Mouse (Mus musculus) midbrain, embryonic 10.5 days (tissue): ENCODE measurements around the gene Myo7a. TPM values are rescaled to one million over a fixed set of nuclear protein-coding genes. Genes with fewer than 3 reads are reported as not detected.
A peak's percentile ranks its signal among the peaks of the same experiment; 100 is the strongest.

Source experiments
- DNase-seq: peaks from one replicate; pipeline ENCODE4 v3.0.0-alpha.2; 2017; ENCODE audit warnings: low spot score
- H3K27ac ChIP-seq: fragments of 300-500 bp; sonication (generic); replicated peaks from 2 replicates; pipeline ENCODE4 v1.5.1; 2016; ENCODE audit warnings: mild to moderate bottlenecking
- H3K27me3 ChIP-seq: fragments of 300-500 bp; sonication (generic); 2 replicates; pipeline ENCODE4 v1.6.1; 2016; ENCODE audit warnings: low read depth, mild to moderate bottlenecking; ENCODE audit not compliant: poor library complexity, severe bottlenecking
- H3K36me3 ChIP-seq: fragments of 300-500 bp; sonication (generic); 2 replicates; pipeline ENCODE4 v1.6.1; 2016; ENCODE audit warnings: mild to moderate bottlenecking, moderate library complexity
- H3K4me1 ChIP-seq: fragments of 300-500 bp; sonication (generic); 2 replicates; pipeline ENCODE4 v1.6.1; 2016
- H3K4me3 ChIP-seq: fragments of 300-500 bp; sonication (generic); 2 replicates; pipeline ENCODE4 v1.5.1; 2016; ENCODE audit warnings: mild to moderate bottlenecking, moderate library complexity
- H3K9me3 ChIP-seq: fragments of 300-500 bp; sonication (generic); replicated peaks from 2 replicates; pipeline ENCODE4 v1.6.1; 2016; ENCODE audit warnings: mild to moderate bottlenecking
- WGBS: fragments of 180-500 bp; shearing (Covaris S2); methylation state at CpG from one replicate; pipeline ENCODE4 v1.1.7; 2016; 5-methylcytosine and 5-hydroxymethylcytosine counted together
- polyA plus RNA-seq: library from polyadenylated mRNA; unstranded; fragments of >200 nt; fragmentation: Nextera tagmentation; extraction: Ambion mirVana; gene quantifications from 2 replicates; pipeline ENCODE4 v1.2.1, GENCODE M21; 2016

The Myo7a gene
- polyA plus RNA-seq, 1 experiment from 2014 or later = 17.7 TPM

- H3K27ac ChIP-seq = no peak overlapping the region
- no peaks in the 10 kb centered on the region for H3K9me3 ChIP-seq
- 83% methylated on average over 16 of the region's 16 CpGs for WGBS
Measured at GRCm38 (mm10) chr7:98108636-98109430, 10.5 kb downstream of the Myo7a start.

DNA sequence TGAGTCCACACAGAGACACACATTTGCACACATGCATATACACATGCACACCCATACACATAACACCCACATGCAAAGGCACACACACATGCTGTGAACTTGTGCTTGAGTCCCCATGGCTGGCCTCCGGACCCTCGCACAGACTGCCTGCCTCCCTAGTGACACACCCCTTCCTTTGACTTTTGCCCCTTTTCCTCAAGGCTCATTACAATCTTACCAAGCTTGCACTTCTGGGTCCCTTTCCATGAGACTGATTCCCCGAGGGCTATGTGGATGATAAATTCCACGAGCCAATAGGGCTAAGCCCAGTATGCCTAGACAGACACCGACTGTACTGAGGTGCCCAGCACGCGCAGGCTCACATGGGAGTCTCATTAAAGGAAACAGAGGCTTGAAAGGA lies 13.1 kb downstream of the Myo7a start:
- Histone ChIP-seq H3K36me3 (no peaks in the 10 kb centered on the region), H3K4me1 (peaks cover 27% of the 10 kb centered on the region), H3K27me3 (peaks cover 22% of the 10 kb centered on the region), H3K4me3 (no peak overlapping the region), H3K27ac (no peak overlapping the region), H3K9me3 (no peaks in the 10 kb centered on the region)
- whole genome bisulfite sequencing = 88% methylated on average over 7 of the region's 7 CpGs
- DNase-seq = no peak

More at GRCm38 (mm10) chr7:98108636-98109430, 10.5 kb downstream of the Myo7a start:
- no peak for DNase-seq
- H3K4me1 ChIP-seq = peaks cover 20% of the 10 kb centered on the region
- peaks cover 44% of the 10 kb centered on the region for H3K27me3 ChIP-seq
- H3K4me3 ChIP-seq = no peak overlapping the region
- H3K36me3 ChIP-seq = no peaks in the 10 kb centered on the region

- WGBS = 65% methylated on average over 16 of the region's 16 CpGs
- Histone ChIP-seq H3K4me3 (no peak overlapping the region), H3K4me1 (peaks cover 20% of the 10 kb centered on the region), H3K27ac (0 out of 2 replicates have a peak overlapping the region, but pooled peaks have one; percentile 17), H3K36me3 (no peaks in the 10 kb centered on the region), H3K27me3 (peaks cover 7% of the 10 kb centered on the region), H3K9me3 (no peaks in the 10 kb centered on the region)
- no peak for DNase-seq
Measured at GRCm38 (mm10) chr7:98104481-98105435, 14.6 kb downstream of the Myo7a start.

GRCm38 (mm10) chr7:98103942-98104292 lies 15.4 kb downstream of the Myo7a start:
- no peak overlapping the region for H3K4me3 ChIP-seq
- no peak for DNase-seq
- WGBS = 87% methylated on average over 5 of the region's 5 CpGs
- H3K27me3 ChIP-seq = no peaks in the 10 kb centered on the region
- H3K4me1 ChIP-seq = peaks cover 20% of the 10 kb centered on the region
- H3K36me3 ChIP-seq = no peaks in the 10 kb centered on the region
- H3K27ac ChIP-seq = peak overlapping the region; percentile 43; the same call in 1 of the 2 replicates
- H3K9me3 ChIP-seq = no peaks in the 10 kb centered on the region

GRCm38 (mm10) chr7:98103002-98103941 lies 16.1 kb downstream of the Myo7a start:
- peaks cover 20% of the 10 kb centered on the region for H3K4me1 ChIP-seq
- H3K27ac ChIP-seq = peak overlapping the region; percentile 89
- 19% methylated on average over 24 of the region's 26 CpGs for WGBS

DNA sequence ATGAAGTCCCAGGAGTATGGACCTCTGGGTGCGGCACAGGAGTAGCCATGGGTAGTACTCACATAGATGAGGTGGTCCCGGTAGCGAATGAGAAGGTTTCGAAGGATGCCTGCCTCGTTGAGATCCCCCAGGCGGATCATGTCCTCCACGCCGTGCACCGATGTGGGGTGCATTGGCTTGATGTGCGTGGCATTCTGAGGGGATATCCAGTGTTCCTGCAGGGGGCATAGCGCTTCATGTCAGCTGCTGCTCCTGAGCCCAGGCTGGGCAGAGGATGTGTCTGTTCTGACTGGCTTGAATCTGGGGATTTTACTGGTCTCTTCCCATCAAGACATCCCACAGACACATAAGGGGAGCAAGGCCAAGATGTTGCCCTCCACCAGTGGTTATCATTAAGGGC lies 16.8 kb downstream of the Myo7a start:
- peak overlapping the region; percentile 46 for H3K4me3 ChIP-seq

More at GRCm38 (mm10) chr7:98103002-98103941, 16.1 kb downstream of the Myo7a start:
- peak; percentile 86 for DNase-seq
- H3K36me3 ChIP-seq = peaks cover 2% of the 10 kb centered on the region; the same call in 1 of the 2 replicates
- peak overlapping the region; percentile 46 for H3K4me3 ChIP-seq
- no peaks in the 10 kb centered on the region for H3K27me3 ChIP-seq
- no peaks in the 10 kb centered on the region for H3K9me3 ChIP-seq

GRCm38 (mm10) chr7:98097557-98097956 lies 21.8 kb downstream of the Myo7a start:
- Histone ChIP-seq H3K27me3 (no peaks in the 10 kb centered on the region), H3K36me3 (peaks cover 37% of the 10 kb centered on the region), H3K9me3 (peaks cover 10% of the 10 kb centered on the region), H3K4me1 (peaks cover 7% of the 10 kb centered on the region), H3K4me3 (no peak overlapping the region), H3K27ac (no peak overlapping the region)
- WGBS = 97% methylated on average over 8 of the region's 8 CpGs
- DNase-seq = no peak

More for the DNA sequence above, 16.8 kb downstream of the Myo7a start:
- DNase-seq = no peak
- peak overlapping the region; percentile 89 for H3K27ac ChIP-seq
- H3K4me1 ChIP-seq = peaks cover 20% of the 10 kb centered on the region
- H3K27me3 ChIP-seq = no peaks in the 10 kb centered on the region
- peaks cover 10% of the 10 kb centered on the region for H3K36me3 ChIP-seq
- peaks cover 4% of the 10 kb centered on the region for H3K9me3 ChIP-seq
- WGBS = 96% methylated on average over 11 of the region's 11 CpGs

- no peak for DNase-seq
- H3K27me3 ChIP-seq = no peaks in the 10 kb centered on the region
- WGBS = 93% methylated on average over 4 of the region's 4 CpGs
- peaks cover 10% of the 10 kb centered on the region for H3K9me3 ChIP-seq
- peaks cover 47% of the 10 kb centered on the region for H3K36me3 ChIP-seq
- no peaks in the 10 kb centered on the region for H3K4me1 ChIP-seq
- H3K27ac ChIP-seq = no peak overlapping the region
- H3K4me3 ChIP-seq = no peak overlapping the region
Measured at GRCm38 (mm10) chr7:98095852-98096251, 23.5 kb downstream of the Myo7a start.

DNA sequence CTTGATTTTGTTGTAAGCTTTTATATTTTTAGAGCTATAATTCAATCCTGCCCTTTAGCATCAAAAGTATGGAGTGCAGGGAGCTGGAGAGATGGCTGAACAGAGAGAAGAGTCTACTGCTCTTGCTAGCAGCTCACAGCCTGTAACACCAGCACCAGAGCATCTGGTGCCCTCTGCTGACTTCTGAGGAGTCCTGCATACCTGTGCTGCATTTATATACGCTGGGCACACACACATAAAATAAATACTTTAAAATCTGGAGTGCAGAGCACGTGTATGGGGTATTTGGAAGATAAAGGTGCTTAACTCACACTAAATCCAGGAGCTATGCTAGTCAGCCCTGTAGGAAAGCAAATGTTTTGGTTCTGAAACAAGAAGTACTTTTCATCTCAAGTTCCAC lies 33.0 kb downstream of the Myo7a start:
- Histone ChIP-seq H3K36me3 (0 out of 2 replicates have a peak, but pooled peaks cover under 1% of the 10 kb centered on the region), H3K9me3 (no peaks in the 10 kb centered on the region), H3K27ac (no peak overlapping the region), H3K4me3 (no peak overlapping the region), H3K4me1 (peaks cover 37% of the 10 kb centered on the region), H3K27me3 (no peaks in the 10 kb centered on the region)
- DNase-seq = no peak
- 51% methylated on average over 2 of the region's 2 CpGs for WGBS

DNA sequence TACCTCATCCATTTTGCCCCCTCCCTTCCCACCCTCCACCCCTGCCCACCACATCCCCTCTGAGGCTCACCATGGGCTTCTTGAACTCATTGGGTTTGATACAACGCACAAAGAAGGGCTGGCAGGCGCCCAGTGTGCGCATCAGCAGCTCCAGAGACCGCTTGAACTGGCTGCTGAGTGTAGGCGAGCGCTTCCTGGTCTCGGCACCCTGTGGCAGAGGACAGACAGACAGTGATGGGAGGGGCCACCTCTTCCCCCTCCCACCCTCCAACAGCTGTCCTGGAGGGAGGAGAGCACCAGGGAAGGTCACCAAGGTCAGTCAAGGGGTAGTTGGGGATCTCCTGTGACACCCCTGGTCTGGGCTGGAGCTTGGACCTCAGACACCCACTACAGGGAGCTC lies 34.0 kb downstream of the Myo7a start:
- Histone ChIP-seq H3K36me3 (0 out of 2 replicates have a peak, but pooled peaks cover 6% of the 10 kb centered on the region), H3K27me3 (no peaks in the 10 kb centered on the region), H3K27ac (peak overlapping the region; percentile 15; the same call in 1 of the 2 replicates), H3K4me3 (no peak overlapping the region), H3K9me3 (no peaks in the 10 kb centered on the region), H3K4me1 (peaks cover 37% of the 10 kb centered on the region)
- DNase-seq = no peak
- 81% methylated on average over 7 of the region's 7 CpGs for WGBS

DNA sequence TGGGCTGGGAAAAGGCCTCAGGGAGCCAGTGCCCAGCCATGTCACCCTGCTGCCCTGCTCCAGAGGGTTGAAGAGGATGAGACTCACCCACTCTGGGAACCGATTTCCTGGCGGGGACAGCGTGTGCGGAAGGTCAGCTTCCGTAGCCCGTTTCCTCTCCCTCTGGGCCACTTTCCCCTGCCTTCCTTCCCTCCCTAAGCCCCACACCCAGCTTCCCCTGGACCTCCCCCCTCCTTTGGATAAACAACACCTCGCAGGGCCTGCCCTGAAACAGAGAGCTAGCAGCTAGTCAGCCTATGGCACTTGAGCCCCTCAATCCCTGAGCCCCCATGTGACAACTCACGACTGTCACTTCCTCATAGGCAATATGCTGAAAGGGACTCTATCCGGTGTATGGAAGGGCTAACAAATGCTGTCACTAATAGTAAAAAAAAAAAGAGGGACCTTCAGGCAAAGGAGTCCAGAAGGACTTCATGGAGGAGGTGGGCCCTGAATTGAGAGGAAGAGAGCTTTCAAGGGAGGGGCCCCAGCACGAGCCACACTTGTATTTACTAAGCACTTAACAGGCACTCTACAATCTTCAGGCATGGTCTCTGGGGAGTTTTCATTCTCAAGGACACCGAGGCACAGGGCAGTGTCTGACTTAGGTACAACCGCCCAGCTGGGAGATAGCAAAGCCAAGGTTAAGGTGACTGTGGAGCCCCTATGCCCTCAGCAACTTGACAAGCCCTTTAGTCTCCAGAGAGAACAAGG lies 34.6 kb downstream of the Myo7a start:
- no peak for DNase-seq
- Histone ChIP-seq H3K4me1 (peaks cover 37% of the 10 kb centered on the region), H3K9me3 (no peaks in the 10 kb centered on the region), H3K27ac (peak overlapping the region; percentile 83), H3K4me3 (no peak overlapping the region), H3K27me3 (no peaks in the 10 kb centered on the region), H3K36me3 (0 out of 2 replicates have a peak, but pooled peaks cover 12% of the 10 kb centered on the region)
- 58% methylated on average over 12 of the region's 12 CpGs for WGBS
